Mouse (Mus musculus): ENCODE measurements around the gene Exosc7.

- TF ChIP-seq CTCF (IDR thresholded peaks at IDR 0.05; ENCODE audit: low read depth, low read length) (no peak), POLR2A (IDR thresholded peaks at IDR 0.05; ENCODE audit: borderline replicate concordance, low read depth, low read length) (no peak)
Measured at GRCm38 (mm10) chr9:123085373-123085772, 27.6 kb upstream of the Exosc7 start.

Measured in bone marrow macrophage, adult 2 months (primary cell).